12 mouse cellular contexts compared by ENCODE assay signal in genomic region chr7:80200963-80201539, GRCm38 (mm10). TPM values are rescaled to one million over a fixed set of nuclear protein-coding genes. Genes with fewer than 3 reads are reported as not detected.
A peak's percentile ranks its signal among the peaks of the same experiment; 100 is the strongest.
DNase-seq lines count a peak whose midpoint lies in the region; ATAC-seq and TF ChIP-seq lines count a peak whose summit lies in the region.
"Had no signal": no experiment of that assay in that cellular context is flagged by ENCODE, and none has a peak within 500 bp of the region (broad histone marks: within the 10 kb centered on the region; RNA-seq: fewer than 3 reads in every experiment).

No protein-coding gene starts in this region.

- H3K27me3 ChIP-seq in hindbrain, embryonic 10.5 days (ENCODE audit: insufficient read depth, poor library complexity, severe bottlenecking) = no peaks in the 10 kb centered on the region
- no peaks in the 10 kb centered on the region for H3K27me3 ChIP-seq in hindbrain, embryonic 11.5 days (ENCODE audit: control insufficient read depth, insufficient read depth, low read length)
- H3K27me3 ChIP-seq in limb, embryonic 15.5 days = no peaks in the 10 kb centered on the region
- H3K27me3 ChIP-seq in stomach, postnatal 0 days (ENCODE audit: control insufficient read depth, insufficient read depth, low read length) = no peaks in the 10 kb centered on the region
- H3K27me3 ChIP-seq: heart, embryonic 15.5 days had no signal

- H3K4me1 ChIP-seq in hindbrain, embryonic 10.5 days (replicated peaks) = peaks cover 90% of the 10 kb centered on the region
- H3K4me1 ChIP-seq in hindbrain, embryonic 11.5 days (replicated peaks; ENCODE audit: control insufficient read depth, insufficient read depth, low read length) = peaks cover 6% of the 10 kb centered on the region
- peaks cover 66% of the 10 kb centered on the region for H3K4me1 ChIP-seq in limb, embryonic 15.5 days
- H3K4me1 ChIP-seq in stomach, postnatal 0 days (replicated peaks; ENCODE audit: control insufficient read depth, insufficient read depth) = peaks cover 8% of the 10 kb centered on the region

- H3K9ac ChIP-seq in hindbrain, embryonic 11.5 days (ENCODE audit: low read depth, low read length) = no peak overlapping the region
- no peak overlapping the region for H3K9ac ChIP-seq in limb, embryonic 15.5 days
- no peak overlapping the region for H3K9ac ChIP-seq in stomach, postnatal 0 days (ENCODE audit: low read length)
- H3K9ac ChIP-seq: heart, embryonic 15.5 days had no signal

- H3K27ac ChIP-seq in hindbrain, embryonic 10.5 days = 0 out of 2 replicates have a peak overlapping the region, but pooled peaks have one; percentile 23
- no peak overlapping the region for H3K27ac ChIP-seq in hindbrain, embryonic 11.5 days (ENCODE audit: low read depth, low read length)
- H3K27ac ChIP-seq in limb, embryonic 15.5 days = 0 out of 2 replicates have a peak overlapping the region, but pooled peaks have one; percentile 24
- H3K27ac ChIP-seq in stomach, postnatal 0 days (replicated peaks) = 0 out of 2 replicates have a peak overlapping the region, but pooled peaks have one; percentile 8
- H3K27ac ChIP-seq: heart, embryonic 15.5 days had no signal

- peaks cover 24% of the 10 kb centered on the region for H3K36me3 ChIP-seq in hindbrain, embryonic 10.5 days
- no peaks in the 10 kb centered on the region for H3K36me3 ChIP-seq in hindbrain, embryonic 11.5 days (ENCODE audit: control insufficient read depth, insufficient read depth, low read length)
- no peaks in the 10 kb centered on the region for H3K36me3 ChIP-seq in limb, embryonic 15.5 days
- no peaks in the 10 kb centered on the region for H3K36me3 ChIP-seq in stomach, postnatal 0 days (ENCODE audit: control insufficient read depth, insufficient read depth, low read length)
- H3K36me3 ChIP-seq: heart, embryonic 15.5 days had no signal

- DNase-seq in hindbrain, embryonic 10.5 days (ENCODE audit: low spot score) = no peak
- no peak for DNase-seq in hindbrain, embryonic 11.5 days (ENCODE audit: low spot score)
- peak; percentile 68 to 75 for DNase-seq in spleen, postnatal 36 days (ENCODE audit: low spot score in 2 of 2)
- DNase-seq in spleen, postnatal 4 days (ENCODE audit: low spot score in 2 of 2) = no peak
- no peak for DNase-seq in stomach, postnatal 0 days (ENCODE audit: low spot score)
- no peak for DNase-seq in left cerebral cortex, adult 9 months (ENCODE audit: low spot score in 2 of 2)
- DNase-seq in embryo, embryonic 11 days = no peak
- DNase-seq: gastrocnemius, postnatal 14 days had no signal

- no peak for TF ChIP-seq CTCF in stomach, postnatal 0 days (IDR thresholded peaks at IDR 0.05; ENCODE audit: low read depth)

- H3K4me2 ChIP-seq in hindbrain, embryonic 11.5 days (replicated peaks; ENCODE audit: low read depth, low read length) = no peak overlapping the region
- no peak overlapping the region for H3K4me2 ChIP-seq in limb, embryonic 15.5 days
- no peak overlapping the region for H3K4me2 ChIP-seq in stomach, postnatal 0 days (replicated peaks; ENCODE audit: low read depth)
- H3K4me2 ChIP-seq: heart, embryonic 15.5 days had no signal

- WGBS in hindbrain, embryonic 10.5 days = 93% methylated on average over 5 of the region's 5 CpGs
- WGBS in hindbrain, embryonic 11.5 days = 90% methylated on average over 5 of the region's 5 CpGs
- 47% methylated on average over 5 of the region's 5 CpGs for WGBS in limb, embryonic 15.5 days
- WGBS in stomach, postnatal 0 days = 60% methylated on average over 5 of the region's 5 CpGs

- ATAC-seq in hindbrain, embryonic 11.5 days (ENCODE audit: low FRiP score) = no peak
- no peak for ATAC-seq in limb, embryonic 15.5 days (ENCODE audit: insufficient number of reproducible peaks, low FRiP score, low TSS enrichment, low read depth)
- ATAC-seq in stomach, postnatal 0 days (ENCODE audit: low FRiP score, low TSS enrichment) = no peak
- ATAC-seq: forebrain, embryonic 14.5 days; intestine, postnatal 0 days had no signal

- no peak for TF ChIP-seq EP300 in stomach, postnatal 0 days (optimal IDR thresholded peaks at IDR 0.05)

- no peaks in the 10 kb centered on the region for H3K9me3 ChIP-seq in hindbrain, embryonic 10.5 days
- H3K9me3 ChIP-seq in hindbrain, embryonic 11.5 days (ENCODE audit: control insufficient read depth, low read length) = no peaks in the 10 kb centered on the region
- no peaks in the 10 kb centered on the region for H3K9me3 ChIP-seq in limb, embryonic 15.5 days
- no peaks in the 10 kb centered on the region for H3K9me3 ChIP-seq in stomach, postnatal 0 days (ENCODE audit: control insufficient read depth, low read length)
- H3K9me3 ChIP-seq: heart, embryonic 15.5 days had no signal

- H3K4me3 ChIP-seq in hindbrain, embryonic 10.5 days = no peak overlapping the region
- H3K4me3 ChIP-seq in hindbrain, embryonic 11.5 days (ENCODE audit: low read depth, low read length) = no peak overlapping the region
- no peak overlapping the region for H3K4me3 ChIP-seq in limb, embryonic 15.5 days
- no peak overlapping the region for H3K4me3 ChIP-seq in stomach, postnatal 0 days (ENCODE audit: low read depth, low read length)
- H3K4me3 ChIP-seq: heart, embryonic 15.5 days had no signal

RNA-seq across cellular contexts. Expression of gene Sema4b, which starts 14.4 kb away (rescaled TPM):
- polyA plus RNA-seq in hindbrain, embryonic 10.5 days (2016; fragmentation: Nextera tagmentation; extraction: Ambion mirVana) = 14.0 and 17.5 TPM in 2 replicates
- 10.5 and 15.6 TPM in 2 replicates for polyA plus RNA-seq in hindbrain, embryonic 11.5 days (2014; fragmentation: Nextera tagmentation; extraction: Ambion mirVana)
- polyA plus RNA-seq in limb, embryonic 15.5 days (2015; fragmentation: Nextera tagmentation; extraction: Ambion mirVana) = 16.5 and 18.1 TPM in 2 replicates
- polyA plus RNA-seq in stomach, postnatal 0 days (2015; fragmentation: Nextera tagmentation; extraction: Ambion mirVana) = 19.4 and 19.9 TPM in 2 replicates

RNA-seq across cellular contexts. Expression of gene Cib1, which starts 31.6 kb away (rescaled TPM):
- 74.8 and 79.6 TPM in 2 replicates for polyA plus RNA-seq in hindbrain, embryonic 10.5 days (2016; fragmentation: Nextera tagmentation; extraction: Ambion mirVana)
- 58.9 and 61.7 TPM in 2 replicates for polyA plus RNA-seq in hindbrain, embryonic 11.5 days (2014; fragmentation: Nextera tagmentation; extraction: Ambion mirVana)
- 62.5 and 69.4 TPM in 2 replicates for polyA plus RNA-seq in limb, embryonic 15.5 days (2015; fragmentation: Nextera tagmentation; extraction: Ambion mirVana)
- 187 and 189 TPM in 2 replicates for polyA plus RNA-seq in stomach, postnatal 0 days (2015; fragmentation: Nextera tagmentation; extraction: Ambion mirVana)

RNA-seq across cellular contexts. Expression of gene Gdpgp1, which starts 31.6 kb away (rescaled TPM):
- 6.2 and 6.5 TPM in 2 replicates for polyA plus RNA-seq in hindbrain, embryonic 10.5 days (2016; fragmentation: Nextera tagmentation; extraction: Ambion mirVana)
- 5.0 and 5.6 TPM in 2 replicates for polyA plus RNA-seq in hindbrain, embryonic 11.5 days (2014; fragmentation: Nextera tagmentation; extraction: Ambion mirVana)
- 3.2 and 3.8 TPM in 2 replicates for polyA plus RNA-seq in limb, embryonic 15.5 days (2015; fragmentation: Nextera tagmentation; extraction: Ambion mirVana)
- 2.9 and 3.2 TPM in 2 replicates for polyA plus RNA-seq in stomach, postnatal 0 days (2015; fragmentation: Nextera tagmentation; extraction: Ambion mirVana)

RNA-seq across cellular contexts. Expression of gene Ttll13, which starts 45.1 kb away (rescaled TPM):
- polyA plus RNA-seq in hindbrain, embryonic 10.5 days (2016; fragmentation: Nextera tagmentation; extraction: Ambion mirVana) = 0.70 and 0.98 TPM in 2 replicates
- 1.1 and 1.4 TPM in 2 replicates for polyA plus RNA-seq in hindbrain, embryonic 11.5 days (2014; fragmentation: Nextera tagmentation; extraction: Ambion mirVana)
- 0.73 and 1.1 TPM in 2 replicates for polyA plus RNA-seq in limb, embryonic 15.5 days (2015; fragmentation: Nextera tagmentation; extraction: Ambion mirVana)
- 1.2 TPM in 2 replicates for polyA plus RNA-seq in stomach, postnatal 0 days (2015; fragmentation: Nextera tagmentation; extraction: Ambion mirVana)

RNA-seq across cellular contexts. Expression of gene Ngrn, which starts 60.0 kb away (rescaled TPM):
- 40.4 and 47.4 TPM in 2 replicates for polyA plus RNA-seq in hindbrain, embryonic 10.5 days (2016; fragmentation: Nextera tagmentation; extraction: Ambion mirVana)
- polyA plus RNA-seq in hindbrain, embryonic 11.5 days (2014; fragmentation: Nextera tagmentation; extraction: Ambion mirVana) = 49.5 and 51.6 TPM in 2 replicates
- polyA plus RNA-seq in limb, embryonic 15.5 days (2015; fragmentation: Nextera tagmentation; extraction: Ambion mirVana) = 48.7 and 49.2 TPM in 2 replicates
- polyA plus RNA-seq in stomach, postnatal 0 days (2015; fragmentation: Nextera tagmentation; extraction: Ambion mirVana) = 33.6 and 34.5 TPM in 2 replicates

Comparison
In these comparisons a context has a peak if more than half of its experiments do, and no peak if none do; other contexts are left out.
1. DNase-seq: peak in spleen, postnatal 36 days (2 of 2); none in hindbrain, embryonic 10.5 days (single experiment), hindbrain, embryonic 11.5 days (single experiment), spleen, postnatal 4 days (0 of 2), stomach, postnatal 0 days (single experiment), left cerebral cortex, adult 9 months (0 of 2) and embryo, embryonic 11 days (single experiment).